Mouse (Mus musculus) gastrocnemius, postnatal 25 days (tissue): Measurements from ENCODE around the gene Fam172a. TPM values are rescaled to one million over a fixed set of nuclear protein-coding genes. Genes with fewer than 3 reads are reported as not detected.

Source experiments
- DNase-seq: peaks from one replicate; pipeline ENCODE4 v3.0.0; 2022
- total RNA-seq, 2 experiments: library from RNA; stranded (reverse); gene quantifications; 1 replicate in 1 of 2; 2 replicates in 1 of 2; pipeline ENCODE4 v1.2.3; 2021

Gene Fam172a
- total RNA-seq, 2 experiments from 2014 or later = 6.4 to 7.8 TPM

DNA sequence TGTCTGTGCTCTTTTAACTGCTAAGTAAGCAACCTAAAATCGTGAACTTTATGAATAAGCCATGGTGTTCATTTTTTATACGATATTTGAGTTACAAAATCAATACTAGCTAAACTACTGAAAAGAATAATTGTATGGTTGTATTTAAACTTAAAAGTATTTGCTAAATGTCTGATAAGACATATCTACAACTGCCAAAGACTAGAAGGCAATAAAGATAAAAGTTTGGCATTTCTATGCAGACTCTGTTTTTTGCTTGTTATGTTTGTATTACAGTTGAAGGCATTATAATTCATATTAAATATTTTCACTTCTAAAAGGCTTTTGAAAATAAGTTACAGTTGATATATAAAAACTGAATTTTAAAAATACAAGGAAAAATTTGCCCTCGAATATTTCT lies 274.4 kb downstream of the Fam172a start:
- no peak for DNase-seq

DNA sequence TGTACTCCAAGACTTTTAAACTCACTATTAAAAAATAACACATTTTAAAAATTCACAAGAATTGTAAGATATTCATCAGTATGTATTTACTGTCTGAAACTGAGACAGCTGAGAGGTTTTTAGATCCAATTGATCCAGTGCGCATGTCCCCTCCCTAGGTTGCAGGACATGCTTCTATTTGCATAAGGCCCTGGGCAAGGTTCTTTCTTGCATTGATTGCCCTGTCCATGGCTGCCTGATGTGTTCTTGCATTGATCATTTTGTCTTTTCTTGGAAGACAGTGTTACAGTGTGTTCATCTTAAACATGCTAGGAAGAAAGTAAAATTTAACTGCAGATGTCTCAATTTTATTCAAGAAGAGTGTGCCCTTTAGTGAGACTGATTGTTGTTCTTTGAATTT lies 275.3 kb downstream of the Fam172a start:
- no peak for DNase-seq

DNA sequence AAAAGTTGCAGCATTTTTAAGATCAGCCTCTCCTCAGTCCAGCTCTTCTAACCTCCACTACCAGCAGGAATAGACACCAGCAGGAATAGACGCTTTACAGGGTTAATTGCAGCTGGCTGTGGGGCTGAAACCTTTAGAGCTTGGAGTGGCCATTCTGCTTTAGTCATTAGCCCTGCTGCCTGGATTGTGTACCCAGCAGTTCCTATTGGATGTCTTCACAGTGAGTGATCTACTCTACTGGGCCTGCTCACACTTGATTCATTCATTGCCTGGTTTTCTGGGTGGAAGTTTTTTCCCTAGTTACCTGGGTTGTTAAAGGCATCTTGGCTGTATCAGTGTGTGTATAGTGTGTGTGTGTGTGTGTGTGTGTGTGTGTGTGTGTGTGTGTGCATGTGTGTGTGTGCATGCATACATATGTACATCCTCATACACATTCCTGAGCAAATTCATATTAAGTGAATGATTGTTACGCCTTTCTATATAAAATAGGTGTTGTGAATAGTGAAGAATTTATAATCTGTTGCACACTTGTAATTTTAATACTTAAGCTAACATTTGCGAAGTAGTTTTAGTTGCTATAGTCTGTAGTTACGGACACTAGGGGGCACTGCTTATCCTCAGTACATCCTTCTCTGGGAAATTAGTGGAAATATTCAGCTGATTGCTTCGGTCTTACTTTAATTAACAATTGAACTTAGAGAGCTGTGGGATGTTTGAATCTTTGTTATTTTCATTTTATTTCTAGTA lies 280.4 kb downstream of the Fam172a start:
- no peak for DNase-seq

DNA sequence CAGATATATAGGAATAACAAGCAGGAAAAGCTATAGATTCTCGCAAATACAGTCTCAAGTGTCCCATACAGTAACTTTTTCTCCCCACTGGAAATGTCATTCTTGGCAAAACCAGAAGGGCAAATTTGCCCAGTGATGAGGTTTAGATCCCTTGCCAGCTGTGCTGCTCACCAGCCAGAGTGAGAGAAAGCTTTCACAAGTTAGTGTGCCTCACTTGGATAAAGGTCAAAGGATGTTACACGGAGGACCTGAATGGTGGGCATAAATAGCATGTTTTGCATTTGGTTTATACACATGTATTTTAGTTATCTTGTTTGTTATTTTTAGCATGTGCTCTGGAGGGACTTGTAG lies 281.0 kb downstream of the Fam172a start:
- no peak for DNase-seq

DNA sequence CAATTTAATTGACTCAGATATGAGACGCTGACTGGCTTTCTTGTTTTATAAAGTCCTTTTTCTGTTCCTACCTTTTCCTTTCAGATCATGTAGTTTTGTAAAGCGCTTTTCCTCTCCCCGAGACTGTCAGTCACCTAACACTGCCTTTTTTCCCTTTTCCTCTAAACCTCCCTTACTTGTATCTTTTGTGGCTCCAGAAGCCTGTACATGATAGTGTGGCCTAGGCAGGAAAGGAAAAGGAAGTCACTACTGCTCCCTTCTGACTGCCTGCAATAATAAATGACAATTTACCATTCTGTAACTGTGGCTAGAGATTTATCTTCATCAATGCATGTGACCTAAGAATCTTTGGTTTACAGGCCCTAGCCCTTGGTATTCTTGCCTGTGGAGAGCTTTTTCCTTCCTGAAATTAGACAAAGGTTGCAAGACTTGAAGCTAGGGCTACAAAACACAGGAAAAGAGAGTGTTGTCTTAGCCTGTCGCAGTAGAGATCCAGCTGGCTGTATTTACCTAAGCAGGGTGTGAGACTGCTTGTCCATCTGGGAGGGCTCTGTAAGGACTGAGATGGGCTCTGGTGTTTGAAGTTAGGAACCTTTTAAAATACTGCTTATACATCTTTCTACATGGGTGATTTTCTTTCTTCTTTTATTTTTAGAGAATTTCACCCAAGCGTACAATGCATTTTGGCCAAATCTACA lies 289.5 kb downstream of the Fam172a start:
- no peak for DNase-seq

DNA sequence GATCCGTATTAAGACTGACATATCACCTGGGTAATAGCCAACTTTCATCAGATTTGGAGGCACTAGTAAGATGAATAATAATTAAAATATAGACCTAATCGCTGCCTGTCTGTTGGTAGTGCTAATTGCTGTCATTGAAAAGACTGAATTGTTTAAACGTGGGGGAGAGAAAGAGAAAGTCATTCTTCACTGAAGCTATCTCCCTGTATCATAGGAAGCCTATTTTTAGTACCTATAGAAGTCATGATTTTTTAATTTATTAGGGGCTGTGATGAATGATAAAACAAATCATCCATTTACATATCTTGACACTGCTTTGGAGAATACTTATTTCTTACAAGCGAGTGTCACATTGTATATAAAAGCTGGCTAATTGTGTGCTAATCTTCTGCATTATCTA lies 302.8 kb downstream of the Fam172a start:
- no peak for DNase-seq

DNA sequence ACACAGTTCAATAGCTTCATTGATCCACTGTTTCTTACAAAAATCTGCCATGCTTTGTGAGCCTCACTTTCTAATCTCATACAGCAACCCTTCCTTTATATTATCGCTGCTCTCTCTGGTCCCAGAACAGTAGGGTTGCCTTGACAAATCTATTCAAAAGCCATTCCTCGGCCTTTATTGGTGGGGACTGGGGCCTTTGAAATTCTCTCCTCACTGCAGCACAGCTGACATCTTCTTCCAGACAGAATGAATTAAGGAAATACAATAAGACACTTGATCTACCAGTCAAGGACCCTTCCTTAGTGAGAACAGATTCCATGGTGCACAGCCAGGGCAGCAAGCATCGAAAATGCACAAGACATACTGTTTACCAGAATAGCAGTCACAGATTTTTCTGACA lies 303.5 kb downstream of the Fam172a start:
- DNase-seq = no peak

DNA sequence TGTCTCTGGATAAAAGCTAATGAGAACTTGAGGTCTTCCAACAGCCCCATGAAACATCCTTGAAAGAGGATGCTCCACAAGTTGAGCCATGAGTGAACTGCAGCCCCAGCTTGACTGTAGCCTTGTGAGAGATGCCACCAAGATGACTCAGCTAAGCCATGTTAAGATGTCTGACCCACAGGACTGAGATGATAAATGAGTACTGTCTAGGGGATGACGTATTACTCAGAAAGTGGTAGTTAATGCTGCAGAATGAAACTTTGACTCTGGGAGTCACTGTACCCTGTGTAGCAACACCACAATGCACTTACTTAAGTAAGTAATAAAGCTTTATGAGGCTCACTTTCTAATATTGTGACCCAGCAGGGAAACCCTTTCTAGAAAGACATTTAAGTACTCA lies 308.3 kb downstream of the Fam172a start:
- DNase-seq = no peak

DNA sequence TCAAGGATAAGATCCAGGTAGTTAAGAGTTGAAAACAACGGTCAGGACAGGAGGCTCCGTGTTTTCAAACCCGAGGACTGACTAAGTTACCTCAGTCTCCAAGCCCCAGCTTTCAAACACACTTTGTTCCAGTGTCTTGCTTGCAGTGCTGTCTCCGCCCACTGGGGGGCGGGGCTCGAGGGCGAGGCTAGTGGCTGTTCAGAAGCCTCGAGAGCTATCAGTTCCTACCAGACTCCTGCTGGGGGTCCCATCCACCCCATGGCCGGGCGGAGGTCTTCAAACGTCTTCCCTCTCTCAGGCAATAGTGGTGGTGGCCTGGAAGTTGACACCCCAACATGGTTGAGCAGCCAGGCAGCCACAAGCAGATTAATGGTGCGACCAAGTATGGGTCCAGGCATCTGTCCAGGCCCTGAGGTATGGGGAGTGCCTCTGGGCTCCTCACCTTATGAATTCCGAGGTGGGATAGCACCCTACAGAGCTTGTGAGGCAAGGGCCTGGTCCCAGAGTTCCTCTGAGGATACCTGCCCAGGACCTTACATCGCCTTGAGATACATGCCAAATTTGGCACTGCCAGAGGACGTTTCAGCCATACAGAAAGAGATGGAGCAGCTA lies 323.0 kb downstream of the Fam172a start, which contains the start of gene Pou5f2:
Pou5f2 (plus strand) TSS at position 220 of the 612 bp plus-strand sequence.
- no peak for DNase-seq

DNA sequence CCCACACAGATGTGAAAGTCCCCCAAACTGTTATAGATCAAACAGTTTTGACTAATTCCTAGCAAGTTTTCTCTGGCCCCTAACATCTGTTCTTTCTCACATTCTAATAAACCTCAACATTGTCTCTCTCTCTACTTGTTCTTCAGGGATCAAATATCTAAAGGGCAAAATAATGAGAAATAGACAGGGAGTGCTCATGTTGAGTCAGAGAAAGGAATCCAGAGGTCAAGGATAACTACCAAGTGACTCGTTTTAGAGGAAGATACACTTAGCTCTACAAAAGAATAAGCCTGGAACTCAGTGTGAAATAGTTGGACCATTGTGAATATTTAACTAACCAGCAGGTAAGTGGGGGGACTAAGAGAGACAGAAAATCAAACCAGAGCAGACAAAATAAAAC lies 331.0 kb downstream of the Fam172a start:
- no peak for DNase-seq

DNA sequence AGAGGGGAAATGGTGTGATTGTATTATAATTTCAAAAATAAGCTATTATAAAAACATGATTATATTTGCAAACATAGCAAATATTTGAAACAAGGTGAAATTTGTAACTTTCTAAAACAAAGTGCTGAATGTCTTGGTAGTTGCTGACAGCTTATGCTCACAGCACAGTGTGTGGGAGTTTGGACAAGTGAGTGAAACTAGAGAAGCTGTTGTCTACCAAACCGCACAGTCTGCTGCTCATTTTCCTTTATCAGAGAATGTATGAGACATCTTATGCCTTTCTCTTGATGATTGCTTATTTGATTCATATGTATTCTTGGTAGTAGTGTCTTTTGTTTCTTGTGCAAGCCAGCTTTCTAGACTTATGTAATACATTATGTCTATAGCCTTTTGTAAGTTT lies 335.4 kb downstream of the Fam172a start:
- no peak for DNase-seq

DNA sequence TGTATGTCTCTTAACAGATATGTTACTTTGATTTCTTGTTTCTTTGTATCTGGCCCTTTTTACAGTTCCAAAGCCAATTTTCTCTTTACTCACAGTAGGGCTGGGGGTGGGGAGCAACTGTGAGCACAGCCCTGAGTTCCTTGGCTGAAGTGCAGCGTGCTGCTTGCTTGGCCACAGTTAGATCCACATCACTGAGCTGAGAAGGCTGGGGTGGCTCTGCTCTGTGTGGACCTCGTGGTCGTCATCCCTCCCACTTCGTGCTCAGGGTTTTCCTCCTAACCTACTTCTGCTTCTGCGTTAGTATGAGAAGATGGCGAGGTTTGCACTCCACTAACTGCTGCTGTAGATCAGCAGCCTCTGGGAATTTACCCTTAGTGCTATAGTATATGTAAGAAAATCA lies 341.4 kb downstream of the Fam172a start:
- DNase-seq = no peak

DNA sequence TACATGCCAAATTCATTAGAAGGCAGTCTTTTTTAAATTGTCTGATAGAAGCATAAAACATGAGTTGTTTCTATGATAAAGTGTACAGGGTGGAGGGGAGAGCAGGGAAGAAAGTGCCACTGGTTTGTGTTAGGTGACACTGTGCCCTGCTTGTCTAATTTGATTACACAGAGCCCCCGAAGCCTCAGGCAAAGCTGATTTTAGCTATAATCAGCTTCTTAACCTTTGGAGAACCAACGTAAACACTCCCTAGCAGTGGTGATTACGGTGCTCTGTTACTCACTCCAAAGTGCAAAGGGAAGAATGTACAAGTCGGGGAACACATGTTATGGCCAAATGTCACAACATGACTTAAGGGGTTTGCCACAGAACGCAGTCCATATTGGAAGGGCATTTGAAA lies 343.3 kb downstream of the Fam172a start:
- no peak for DNase-seq

DNA sequence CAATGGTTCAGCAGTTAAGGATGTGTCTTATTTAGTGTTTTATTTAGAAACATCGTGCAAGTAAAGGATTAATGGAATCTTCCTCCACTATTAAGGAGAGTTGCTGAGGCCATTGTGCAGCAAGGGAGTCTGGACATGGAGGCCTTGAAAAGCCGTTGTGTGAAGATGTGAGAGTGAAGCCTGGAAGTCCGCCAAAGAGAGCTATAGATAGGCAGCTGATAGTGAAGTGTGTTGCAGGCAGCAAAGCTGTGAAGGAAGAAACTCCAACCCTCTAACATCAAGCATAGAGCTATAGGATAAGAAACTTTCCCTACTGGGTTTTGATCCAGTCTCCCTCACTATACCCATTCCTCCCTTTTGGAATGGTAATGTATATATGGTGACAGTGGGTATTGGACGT lies 385.9 kb downstream of the Fam172a start:
- no peak for DNase-seq

DNA sequence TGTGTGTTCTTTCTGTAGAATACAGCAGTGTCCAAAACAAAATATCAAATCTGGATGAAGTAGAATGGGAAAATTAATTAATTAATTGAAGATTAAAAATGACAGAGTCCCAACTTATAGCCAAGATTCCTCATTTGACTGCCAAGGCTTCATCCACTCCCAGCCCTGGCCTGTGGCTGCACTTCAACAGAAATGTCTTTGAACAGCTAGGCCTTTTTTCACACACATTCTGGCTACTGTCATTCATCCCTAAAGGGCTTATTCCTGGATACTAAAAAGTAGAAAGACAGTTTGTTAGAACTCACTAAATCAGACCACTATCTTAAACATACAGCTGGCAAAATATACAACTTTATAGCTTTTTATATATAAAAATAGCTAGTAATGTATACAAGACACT lies 388.9 kb downstream of the Fam172a start:
- DNase-seq = no peak

DNA sequence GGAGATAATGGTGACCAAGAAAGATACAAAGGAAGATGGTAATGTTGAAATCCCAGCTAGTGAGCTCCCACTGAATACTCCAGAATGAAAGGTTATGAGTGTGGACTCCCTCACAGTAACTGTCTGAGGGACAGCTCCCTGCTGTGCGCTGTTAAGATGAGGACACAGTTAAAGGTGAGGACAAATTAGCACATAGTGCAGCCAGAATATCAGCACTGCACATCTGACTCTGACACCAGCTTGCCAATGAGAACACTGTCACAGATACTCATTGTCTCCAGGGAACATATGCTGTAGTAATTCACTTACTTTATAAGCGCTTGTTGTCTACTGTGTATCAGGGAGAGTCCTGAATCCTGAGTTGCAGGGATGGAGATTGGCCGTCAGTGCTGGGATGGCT lies 390.1 kb downstream of the Fam172a start:
- no peak for DNase-seq

DNA sequence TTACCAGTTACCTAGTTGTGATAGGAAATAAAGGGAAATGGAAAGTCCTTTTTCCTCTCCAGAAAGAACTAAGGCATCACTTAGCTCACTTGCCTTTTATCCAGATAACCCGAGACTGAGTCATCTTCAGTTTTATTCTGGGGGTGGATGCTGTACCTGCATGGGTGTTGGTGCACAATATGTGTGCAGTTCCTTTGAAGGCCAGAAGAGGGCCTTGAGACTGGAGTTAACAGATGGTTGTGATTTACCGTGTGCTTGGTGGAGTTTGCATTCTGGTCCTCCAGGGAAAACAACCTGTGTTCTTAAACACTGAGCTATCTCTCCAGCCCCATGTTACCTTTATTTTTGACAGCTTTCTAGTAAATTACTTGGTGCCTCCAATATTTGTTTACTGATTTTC lies 392.5 kb downstream of the Fam172a start:
- no peak for DNase-seq

DNA sequence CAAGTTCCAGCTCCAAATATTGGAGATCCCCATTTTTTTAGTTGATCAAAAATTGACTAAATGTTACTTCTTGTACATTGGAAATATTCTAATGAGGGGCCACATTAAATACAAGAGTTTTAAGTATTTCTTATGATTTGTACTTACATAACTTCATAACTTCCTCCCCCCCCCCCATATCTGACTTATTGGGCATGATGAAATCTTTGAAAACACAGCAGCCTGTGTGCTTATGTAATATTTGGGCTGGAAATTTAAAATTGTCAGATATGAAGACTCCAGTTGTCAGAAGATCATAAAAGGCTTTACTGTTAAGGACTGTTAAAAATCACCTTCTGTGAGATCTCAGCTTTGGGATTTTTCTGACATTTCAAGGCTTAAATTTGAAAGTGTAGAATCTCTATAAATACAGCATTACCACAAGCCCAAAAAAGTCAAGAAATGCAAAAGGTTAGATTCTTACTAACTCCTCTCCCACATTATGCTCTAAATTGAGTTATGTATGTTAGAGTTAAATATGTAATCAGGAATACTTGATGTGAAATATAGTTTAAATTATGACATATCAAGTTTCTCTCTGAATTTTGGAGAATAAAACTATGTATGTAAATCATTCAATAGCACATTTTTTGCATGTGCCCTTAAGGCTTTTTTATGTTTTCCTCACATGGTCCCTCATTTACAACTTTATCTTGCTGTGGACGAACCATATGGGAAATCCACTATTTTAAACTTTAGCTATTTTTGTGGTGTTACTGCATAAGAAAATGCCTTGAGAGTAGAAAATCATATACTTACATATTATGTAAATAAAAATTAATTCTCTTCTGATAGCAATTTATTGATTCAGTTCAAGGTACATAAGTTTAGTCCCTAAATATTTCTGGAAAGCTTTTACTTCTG lies 393.5 kb downstream of the Fam172a start:
- DNase-seq = no peak

DNA sequence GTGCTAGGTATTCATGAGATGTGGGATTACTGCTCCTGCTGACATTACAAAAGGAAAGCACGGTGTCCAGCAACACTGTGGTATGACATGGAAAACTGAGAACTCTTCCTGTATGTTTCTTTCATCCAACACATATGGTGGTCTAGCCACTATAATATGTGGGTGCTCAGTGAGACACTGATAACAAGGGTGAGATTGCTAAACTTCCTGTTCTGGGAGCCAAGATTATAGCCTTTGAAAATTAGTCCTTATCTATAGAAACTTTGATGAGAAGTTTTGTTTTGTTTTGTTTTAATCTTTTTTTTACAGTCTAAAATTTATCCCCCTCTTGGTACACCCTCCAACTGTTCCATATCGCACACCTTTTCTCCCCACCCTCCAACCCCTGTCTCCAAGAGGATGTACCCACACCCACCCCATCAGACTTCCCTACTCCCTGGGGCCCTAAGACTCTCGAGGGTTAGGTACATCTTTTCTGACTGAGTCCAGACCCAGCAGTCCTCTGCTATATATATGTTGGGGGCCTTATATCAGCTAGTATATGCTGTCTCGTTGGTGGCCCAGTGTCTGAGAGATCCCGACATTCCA lies 397.1 kb downstream of the Fam172a start:
- DNase-seq = no peak

DNA sequence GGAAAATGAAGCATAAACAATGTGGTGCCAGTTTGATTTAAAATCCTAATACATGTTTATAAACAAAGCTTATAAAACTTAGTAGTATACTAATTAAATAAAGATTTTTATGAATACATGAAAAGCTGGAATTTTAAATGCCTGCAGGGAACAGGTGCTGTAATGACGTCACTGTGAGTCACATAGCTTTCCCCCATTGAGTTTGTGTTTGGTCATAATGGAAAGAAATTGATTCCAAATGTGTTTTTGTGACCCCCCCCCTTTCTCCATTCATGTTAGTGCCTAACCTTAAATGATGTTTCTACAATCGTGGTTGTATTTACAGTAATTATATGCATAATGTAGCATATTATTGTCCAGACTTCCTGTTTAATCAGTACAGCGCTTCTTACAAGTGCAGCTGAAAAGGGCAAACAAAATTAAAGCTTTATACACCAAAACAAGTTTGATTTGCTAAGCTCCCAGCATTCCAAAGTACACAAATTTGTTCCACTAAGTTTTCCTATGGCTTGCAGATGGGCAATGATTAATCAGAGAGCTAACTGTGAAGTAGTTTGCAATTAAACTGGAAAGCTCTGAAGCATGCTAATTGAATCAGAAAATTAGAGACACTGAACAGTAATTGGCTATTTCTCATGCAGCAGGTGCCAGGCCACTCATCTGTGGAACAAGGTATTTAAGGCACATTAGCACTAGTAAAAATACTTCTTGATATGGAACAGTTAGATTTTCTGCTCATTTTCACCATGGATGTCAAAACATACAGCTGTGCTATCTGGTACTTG lies 398.1 kb downstream of the Fam172a start:
- DNase-seq = no peak

DNA sequence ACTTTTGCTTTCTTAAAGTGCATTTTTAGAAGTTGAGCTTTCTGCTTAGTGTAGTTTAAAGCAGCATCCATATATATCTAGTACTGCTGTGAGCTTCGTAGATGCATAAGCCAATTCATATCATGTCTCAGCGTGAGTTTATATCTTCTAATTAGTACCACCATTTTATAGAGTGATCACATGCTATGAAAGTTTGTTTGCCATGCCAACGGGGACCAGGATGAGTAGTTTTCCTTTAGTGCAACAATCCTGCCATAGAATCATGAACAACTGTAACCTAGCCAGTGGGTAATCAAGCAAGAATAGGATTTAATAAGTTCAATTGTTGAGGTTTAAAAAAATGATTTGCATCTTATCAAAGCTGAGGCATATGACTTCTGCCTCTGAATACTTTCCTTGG lies 398.8 kb downstream of the Fam172a start:
- DNase-seq = no peak
